Mouse (Mus musculus) cerebellum, adult 9-10 months (tissue): ENCODE measurements around the gene Churc1.
"Not testable (repeated sequence)": the region's sequence is repeated elsewhere in the genome, so short reads cannot be mapped to it uniquely, and the experiment has no call there.

Source experiments
- DNase-seq: peaks from one replicate; pipeline ENCODE4 v3.0.0; 2022

The Churc1 gene

GRCm38 (mm10) chr12:76765354-76765851, at the start of gene Churc1, which contains the start of gene Fntb:
Gene Churc1 (plus strand): TSS chr12:76765538.
Gene Fntb (plus strand): TSS chr12:76765589.
- DNase-seq: peak; percentile 83

GRCm38 (mm10) chr12:76718384-76718783, 47.0 kb upstream of the Churc1 start:
- peak; percentile 1 for DNase-seq

- DNase-seq: peak; percentile 58
Observed at GRCm38 (mm10) chr12:76720572-76720971, 44.8 kb upstream of the Churc1 start.

- DNase-seq: peak; percentile 0
Observed at GRCm38 (mm10) chr12:76722026-76722425, 43.3 kb upstream of the Churc1 start.

- DNase-seq: peak; percentile 7
Observed at GRCm38 (mm10) chr12:76727955-76728354, 37.4 kb upstream of the Churc1 start.

- peak; percentile 71 for DNase-seq
Observed at GRCm38 (mm10) chr12:76750866-76751459, 14.4 kb upstream of the Churc1 start.

GRCm38 (mm10) chr12:76752652-76753318, 12.6 kb upstream of the Churc1 start:
- peak; percentile 90 for DNase-seq

GRCm38 (mm10) chr12:76765901-76766630, 728 bp downstream of the Churc1 start:
- DNase-seq: no peak

- DNase-seq: no peak
Observed at GRCm38 (mm10) chr12:76770841-76771500, 5.6 kb downstream of the Churc1 start.

- no peak for DNase-seq
Observed at GRCm38 (mm10) chr12:76771540-76771939, 6.2 kb downstream of the Churc1 start.

- DNase-seq: no peak
Observed at GRCm38 (mm10) chr12:76774652-76775051, 9.3 kb downstream of the Churc1 start.

- no peak for DNase-seq
Observed at GRCm38 (mm10) chr12:76775132-76775531, 9.8 kb downstream of the Churc1 start.

- no peak for DNase-seq
Observed at GRCm38 (mm10) chr12:76776898-76777297, 11.6 kb downstream of the Churc1 start.

GRCm38 (mm10) chr12:76777845-76778244, 12.5 kb downstream of the Churc1 start:
- no peak for DNase-seq

GRCm38 (mm10) chr12:76778305-76779083, 13.2 kb downstream of the Churc1 start:
- no peak for DNase-seq

GRCm38 (mm10) chr12:76779951-76780350, 14.6 kb downstream of the Churc1 start:
- no peak for DNase-seq

GRCm38 (mm10) chr12:76780639-76781468, 15.5 kb downstream of the Churc1 start:
- no peak for DNase-seq

GRCm38 (mm10) chr12:76784056-76784619, 18.8 kb downstream of the Churc1 start:
- DNase-seq: no peak

GRCm38 (mm10) chr12:76790446-76791084, 25.2 kb downstream of the Churc1 start:
- DNase-seq: no peak

GRCm38 (mm10) chr12:76792540-76792939, 27.2 kb downstream of the Churc1 start:
- DNase-seq: not testable (repeated sequence)
